Mouse (Mus musculus) ovary, postnatal 36 days (tissue): ENCODE results near the gene Atp6v0c.
"Not testable (repeated sequence)": the region's sequence is repeated elsewhere in the genome, so short reads cannot be mapped to it uniquely, and the experiment has no call there.

ENCODE experiments used
- DNase-seq: peaks from one replicate; pipeline ENCODE4 v3.0.0; 2022; ENCODE audit warnings: low spot score, mixed read lengths

Gene Atp6v0c

DNA sequence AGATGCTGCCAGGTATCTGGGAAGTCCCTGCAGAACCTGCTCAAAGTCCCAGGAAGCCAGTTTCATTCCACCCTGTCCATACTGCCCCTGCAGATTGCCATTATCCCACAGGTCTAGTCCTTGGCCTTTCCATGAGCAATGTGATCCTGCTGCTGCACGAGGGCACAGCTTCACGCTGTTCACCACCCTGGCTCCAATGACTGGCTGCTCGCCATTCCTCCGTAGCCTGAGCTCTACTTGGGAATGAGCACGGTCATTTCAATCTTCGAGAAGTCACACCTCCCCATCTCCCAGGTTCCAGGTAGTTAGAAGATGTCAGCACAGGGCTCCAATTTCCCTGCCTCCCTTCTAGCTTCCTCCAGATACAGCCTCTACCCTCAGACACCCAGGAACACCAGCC, 12.4 kb downstream of the Atp6v0c start:
- no peak for DNase-seq

- DNase-seq = no peak
Measured at GRCm38 (mm10) chr17:24156394-24156793, 13.1 kb downstream of the Atp6v0c start.

DNA sequence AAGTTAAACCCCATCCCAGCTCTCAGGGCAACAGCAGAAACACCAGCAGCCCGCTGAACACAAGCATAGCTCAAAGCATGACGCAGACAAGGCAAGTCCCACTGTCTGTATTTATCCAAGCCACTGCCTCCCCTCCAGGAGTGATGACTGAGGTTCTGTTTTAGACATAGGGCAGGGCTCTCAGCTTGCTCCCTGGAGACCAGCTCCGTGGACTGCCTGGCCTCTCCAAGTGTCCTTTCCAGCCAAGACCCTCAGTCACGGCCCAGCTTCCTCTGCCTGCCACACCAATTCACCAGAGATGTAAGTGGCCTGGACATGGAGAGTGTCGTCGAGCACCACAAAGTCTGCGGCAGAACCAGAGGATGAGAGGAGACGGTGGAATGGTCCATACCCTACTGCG, 13.8 kb downstream of the Atp6v0c start:
- DNase-seq = no peak

GRCm38 (mm10) chr17:24154463-24154862, 15.0 kb downstream of the Atp6v0c start:
- DNase-seq = no peak

GRCm38 (mm10) chr17:24151890-24152563, 17.5 kb downstream of the Atp6v0c start:
- peak; percentile 78 for DNase-seq

DNA sequence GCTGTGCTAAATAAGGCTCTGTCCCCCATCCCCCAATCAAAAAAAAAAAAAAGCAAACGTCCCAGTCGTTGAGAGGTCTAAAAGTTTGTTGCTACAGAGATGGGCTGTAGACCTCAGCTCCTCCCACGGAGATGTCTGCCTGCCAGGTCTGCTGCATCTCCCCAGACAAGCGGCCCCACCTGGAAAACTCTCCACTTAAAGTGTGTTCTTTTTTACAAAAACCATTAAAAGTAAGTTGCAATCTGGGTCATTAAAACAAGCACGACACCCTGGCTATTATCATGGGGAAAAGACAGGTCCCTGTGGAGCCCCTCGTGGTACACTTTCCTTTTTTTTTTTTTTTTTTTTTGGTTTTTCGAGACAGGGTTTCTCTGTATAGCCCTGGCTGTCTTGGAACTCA, 18.1 kb downstream of the Atp6v0c start:
- DNase-seq = no peak

GRCm38 (mm10) chr17:24150824-24151223, 18.7 kb downstream of the Atp6v0c start, which contains the start of gene Pdpk1:
Gene Pdpk1, minus strand, starts transcription at chr17:24150924.
- no peak for DNase-seq

- DNase-seq = no peak
Measured at GRCm38 (mm10) chr17:24149421-24149820, 20.1 kb downstream of the Atp6v0c start.

DNA sequence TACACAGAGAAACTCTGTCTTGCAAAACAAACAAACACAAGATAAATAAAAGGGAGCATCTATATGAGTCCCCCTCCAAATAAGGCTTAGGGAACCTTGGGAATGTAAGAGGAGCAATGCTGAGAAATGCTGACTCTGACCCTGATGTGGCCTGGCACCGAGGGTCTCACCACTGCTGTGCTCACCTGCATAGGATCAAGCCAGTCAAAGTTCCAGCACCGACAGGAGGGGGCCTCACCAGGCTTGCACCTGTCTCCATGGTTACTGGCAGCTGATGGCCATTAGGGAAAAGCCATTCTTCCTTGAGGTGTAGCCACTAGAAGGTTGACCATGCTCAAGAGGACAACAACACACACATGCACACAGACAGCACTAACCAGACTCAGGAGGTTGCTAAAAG, 26.6 kb downstream of the Atp6v0c start:
- no peak for DNase-seq

GRCm38 (mm10) chr17:24141425-24141920, 28.0 kb downstream of the Atp6v0c start:
- DNase-seq = peak; percentile 97

GRCm38 (mm10) chr17:24140845-24141424, 28.6 kb downstream of the Atp6v0c start:
- DNase-seq = peak; percentile 42

DNA sequence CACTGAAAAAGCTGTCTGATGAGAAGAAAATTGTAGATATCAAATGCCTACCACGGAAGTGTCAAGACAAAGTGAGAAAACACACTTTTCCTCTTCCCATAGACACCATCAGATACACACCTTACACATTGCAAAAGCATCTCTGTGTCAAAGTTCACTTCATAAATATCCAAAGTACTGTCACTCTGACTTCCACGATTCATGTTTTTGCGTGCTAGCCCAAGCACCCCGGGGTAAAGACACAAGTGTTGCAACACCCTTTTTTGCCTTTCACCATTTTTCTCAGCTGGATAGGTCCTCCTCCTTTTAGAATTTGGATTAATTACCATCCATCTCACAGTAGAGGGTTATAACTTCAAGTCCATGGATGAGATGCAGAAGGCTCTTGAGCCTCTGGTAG, 29.5 kb downstream of the Atp6v0c start:
- no peak for DNase-seq

GRCm38 (mm10) chr17:24139256-24139655, 30.2 kb downstream of the Atp6v0c start:
- DNase-seq = no peak

GRCm38 (mm10) chr17:24137226-24137880, 32.1 kb downstream of the Atp6v0c start:
- no peak for DNase-seq

GRCm38 (mm10) chr17:24134062-24134461, 35.4 kb downstream of the Atp6v0c start:
- no peak for DNase-seq

- DNase-seq = not testable (repeated sequence)
Measured at GRCm38 (mm10) chr17:24132919-24133318, 36.6 kb downstream of the Atp6v0c start.

DNA sequence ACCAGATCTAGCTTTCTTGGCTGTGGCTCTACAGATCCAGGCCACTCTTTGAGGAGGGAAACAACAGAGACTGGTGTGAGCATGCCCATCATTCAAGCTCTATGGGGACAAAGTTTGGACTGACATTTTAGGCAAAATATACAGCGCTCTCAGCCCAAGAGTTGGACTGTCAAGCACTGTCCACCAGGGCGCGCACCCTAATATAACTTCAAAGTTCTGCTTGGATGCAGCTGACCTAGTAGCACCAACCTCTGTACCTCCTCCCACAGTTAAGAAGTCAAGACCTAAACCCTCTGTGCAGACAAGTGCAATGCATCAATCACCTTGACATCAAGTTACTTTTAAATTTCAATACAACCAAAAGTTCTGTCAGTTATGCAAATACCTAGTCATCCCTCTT, 37.9 kb downstream of the Atp6v0c start:
- no peak for DNase-seq

GRCm38 (mm10) chr17:24129246-24129645, 40.3 kb downstream of the Atp6v0c start:
- not testable (repeated sequence) for DNase-seq

- DNase-seq = no peak
Measured at GRCm38 (mm10) chr17:24127592-24127991, 41.9 kb downstream of the Atp6v0c start.

GRCm38 (mm10) chr17:24126801-24127200, 42.7 kb downstream of the Atp6v0c start:
- no peak for DNase-seq

- no peak for DNase-seq
Measured at GRCm38 (mm10) chr17:24119446-24119845, 50.1 kb downstream of the Atp6v0c start.
